Mouse (Mus musculus) MEL (cell line): ENCODE results near the gene Phf2.

Experiments
- CTCF ChIP-seq, 3 experiments: IDR thresholded peaks in 2 of 3; conservative IDR thresholded peaks in 1 of 3; 2 replicates each; pipeline ENCODE4 v1.5.1; 2011 to 2012; ENCODE audit warnings: low read length in 3 of 3, low read depth in 2 of 3, mild to moderate bottlenecking in 2 of 3, improper control_type of control experiment in 1 of 3, inconsistent platforms in 1 of 3, mixed read lengths in 1 of 3, moderate library complexity in 1 of 3; ENCODE audit not compliant: control insufficient read depth in 1 of 3, insufficient read depth in 1 of 3, poor library complexity in 1 of 3, severe bottlenecking in 1 of 3
- ELF1 ChIP-seq: IDR thresholded peaks from 2 replicates; pipeline ENCODE4 v1.6.1; 2014; ENCODE audit warnings: low read depth, mild to moderate bottlenecking, inconsistent platforms, low read length, improper control_type of control experiment, moderate library complexity
- NRF1 ChIP-seq: IDR thresholded peaks from 2 replicates; pipeline ENCODE4 v1.6.1; 2014; ENCODE audit warnings: low read depth, mild to moderate bottlenecking, inconsistent platforms, low read length, improper control_type of control experiment, moderate library complexity; ENCODE audit not compliant: poor library complexity, insufficient read depth, severe bottlenecking
- POLR2A ChIP-seq, 2 experiments: IDR thresholded peaks; 2 replicates each; pipeline ENCODE4 v1.6.1; 2011 to 2012; ENCODE audit warnings: low read length in 2 of 2, mild to moderate bottlenecking in 2 of 2, control low read depth in 1 of 2, improper control_type of control experiment in 1 of 2, low read depth in 1 of 2, moderate library complexity in 1 of 2; ENCODE audit not compliant: control insufficient read depth in 1 of 2, insufficient read depth in 1 of 2, poor library complexity in 1 of 2
- RCOR1 ChIP-seq: IDR thresholded peaks from 2 replicates; pipeline ENCODE4 v1.6.1; 2012; ENCODE audit warnings: low read depth, mild to moderate bottlenecking, inconsistent platforms, low read length, improper control_type of control experiment
- SMC3 ChIP-seq: IDR thresholded peaks from 2 replicates; pipeline ENCODE4 v1.6.1; 2011; ENCODE audit warnings: low read depth, low read length, improper control_type of control experiment
- TAL1 ChIP-seq: IDR thresholded peaks from 2 replicates; pipeline ENCODE4 v1.6.1; 2012; ENCODE audit warnings: mild to moderate bottlenecking, inconsistent platforms, low read length, moderate library complexity, mixed read lengths
- USF1 ChIP-seq: IDR thresholded peaks from 2 replicates; pipeline ENCODE4 v1.6.1; 2014; ENCODE audit warnings: low read depth, mild to moderate bottlenecking, inconsistent platforms, low read length, improper control_type of control experiment, moderate library complexity

- TF ChIP-seq POLR2A (IDR thresholded peaks at IDR 0.05; ENCODE audit: control insufficient read depth in 1 of 2, insufficient read depth in 1 of 2, low read depth in 1 of 2, low read length in 2 of 2, poor library complexity in 1 of 2) (no peak), SMC3 (no peak), CTCF (IDR thresholded peaks at IDR 0.05 in 2 of 3, conservative IDR thresholded peaks at IDR 0.05 in 1 of 3; ENCODE audit: control insufficient read depth in 1 of 3, insufficient read depth in 1 of 3, low read depth in 2 of 3, low read length in 3 of 3, poor library complexity in 1 of 3, severe bottlenecking in 1 of 3) (no peak), ELF1 (no peak), USF1 (no peak), NRF1 (no peak), RCOR1 (no peak), TAL1 (no peak)
Observed at GRCm38 (mm10) chr13:48864673-48865356, 6.1 kb downstream of the Phf2 start.
